Mouse (Mus musculus): ENCODE measurements around the gene Sly. TPM values are rescaled to one million over a fixed set of nuclear protein-coding genes. Genes with fewer than 3 reads are reported as not detected.
"Not testable (repeated sequence)": the region's sequence is repeated elsewhere in the genome, so short reads cannot be mapped to it uniquely, and the experiment has no call there.

Gene Sly
- not detected for total RNA-seq (2021)

GRCm38 (mm10) chrY:57186888-57187287 is at the start of gene Sly:
TSS of gene Sly (plus strand) at chrY:57187188.
- DNase-seq (ENCODE audit: extremely low spot score in 1 of 2, low spot score in 2 of 2); intact Hi-C loops (cut with DNase I): not testable (repeated sequence)
